Mouse (Mus musculus): ENCODE measurements around the gene Tex26. TPM values are rescaled to one million over a fixed set of nuclear protein-coding genes. Genes with fewer than 3 reads are reported as not detected.

Tex26 gene
- polyA plus RNA-seq, 1 experiment = 0.29 TPM

DNA sequence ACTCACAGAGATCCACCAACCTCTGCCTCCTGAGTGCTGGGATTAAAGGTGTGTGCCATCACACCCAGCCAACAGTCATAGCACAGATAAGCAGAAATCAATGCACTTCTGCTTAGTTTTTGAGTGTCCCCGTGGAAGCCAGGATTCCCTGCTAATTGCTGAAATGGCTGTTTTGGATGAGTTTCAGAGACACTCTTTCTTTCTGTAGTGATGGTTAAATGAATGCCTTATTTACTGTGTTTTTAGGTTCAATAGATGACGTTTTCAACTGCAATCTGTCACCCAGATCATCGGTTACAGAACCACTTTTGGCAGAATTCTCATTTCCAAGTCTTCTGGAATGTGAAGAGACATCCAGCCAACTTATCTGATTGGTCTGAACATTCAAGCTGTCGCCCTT, 9.9 kb upstream of the Tex26 start:
- Histone ChIP-seq H3K4me3 (ENCODE audit: insufficient read depth, low read length) (no peak overlapping the region), H3K4me1 (ENCODE audit: control insufficient read depth, insufficient read depth, low read length) (no peaks in the 10 kb centered on the region), H3K27ac (ENCODE audit: insufficient read depth, low read length) (no peak overlapping the region)
- no peak for TF ChIP-seq CTCF (IDR thresholded peaks at IDR 0.05; ENCODE audit: extremely low read depth, insufficient read depth, low read length)

DNA sequence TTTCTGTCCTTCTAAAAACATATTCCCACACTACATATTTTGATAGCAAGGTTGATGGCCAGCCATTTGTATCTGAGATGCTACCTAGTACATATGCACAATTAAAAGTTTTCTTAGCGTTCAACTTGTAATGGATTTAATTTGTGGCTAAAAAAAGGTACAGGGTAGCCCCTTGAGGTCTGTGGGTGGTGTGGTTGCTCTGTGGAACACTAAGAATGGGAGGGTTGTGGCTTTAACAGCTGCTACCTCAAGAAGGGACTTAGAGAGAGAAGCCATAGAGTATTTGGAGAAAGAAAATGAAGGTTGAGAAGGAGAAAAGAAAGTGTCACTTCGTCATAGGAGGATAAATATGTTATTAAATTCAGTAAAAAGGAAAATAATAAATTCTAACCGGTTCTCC, 8.5 kb upstream of the Tex26 start:
- TF ChIP-seq CTCF (IDR thresholded peaks at IDR 0.05; ENCODE audit: extremely low read depth, insufficient read depth, low read length) = no peak
- H3K4me3 ChIP-seq (ENCODE audit: insufficient read depth, low read length) = no peak overlapping the region
- no peak overlapping the region for H3K27ac ChIP-seq (ENCODE audit: insufficient read depth, low read length)
- H3K4me1 ChIP-seq (ENCODE audit: control insufficient read depth, insufficient read depth, low read length) = no peaks in the 10 kb centered on the region

DNA sequence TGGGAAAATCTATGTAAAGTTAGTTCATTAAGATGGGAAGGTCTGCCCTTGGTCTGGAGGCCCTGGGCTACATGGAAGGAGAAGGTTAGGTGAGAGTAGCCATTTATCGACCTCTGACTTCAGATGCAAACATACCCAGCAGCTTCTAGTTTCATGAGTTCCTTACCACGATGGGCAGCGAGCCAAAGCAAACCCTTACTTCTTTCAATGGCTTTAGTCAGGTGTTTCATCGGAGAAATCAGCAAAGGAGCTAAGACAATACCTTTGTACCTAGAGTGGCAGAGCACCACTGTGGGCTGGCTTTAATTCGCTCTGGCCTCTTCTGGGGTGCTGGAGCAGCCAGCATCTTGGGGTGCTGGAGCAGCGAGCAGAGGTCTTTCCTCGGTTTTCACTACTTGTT, 5.8 kb upstream of the Tex26 start:
- Histone ChIP-seq H3K4me1 (ENCODE audit: control insufficient read depth, insufficient read depth, low read length) (no peaks in the 10 kb centered on the region), H3K4me3 (ENCODE audit: insufficient read depth, low read length) (no peak overlapping the region), H3K27ac (ENCODE audit: insufficient read depth, low read length) (no peak overlapping the region)
- TF ChIP-seq POLR2A (IDR thresholded peaks at IDR 0.05; ENCODE audit: extremely low read depth, insufficient read depth, low read length) (no peak), CTCF (IDR thresholded peaks at IDR 0.05; ENCODE audit: extremely low read depth, insufficient read depth, low read length) (no peak)

DNA sequence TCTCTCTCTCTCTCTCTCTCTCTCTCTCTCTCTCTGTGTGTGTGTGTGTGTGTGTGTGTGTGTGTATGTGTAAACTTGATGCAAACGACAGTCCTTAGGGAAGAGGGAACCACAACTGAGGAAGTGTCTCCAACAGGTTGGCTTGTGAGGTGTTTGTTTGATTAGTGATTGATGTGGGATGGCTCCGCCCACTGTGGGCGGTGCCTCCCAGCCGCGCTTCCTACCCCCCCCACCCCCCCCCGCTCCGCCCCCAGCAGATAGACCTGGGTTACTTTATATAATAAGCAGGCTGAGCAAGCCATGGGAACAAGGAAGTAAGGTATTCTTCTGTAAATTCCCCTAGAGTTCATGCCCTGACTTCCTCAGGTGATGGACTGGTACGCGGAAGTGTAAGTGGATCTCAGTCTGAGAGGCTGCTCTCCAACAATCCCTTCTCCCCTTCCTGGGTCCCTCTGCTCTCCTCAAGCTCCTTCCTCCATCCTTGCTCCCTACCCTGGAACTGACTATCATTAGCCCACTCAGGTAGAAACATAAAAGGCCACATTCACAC, 5.2 kb upstream of the Tex26 start:
- TF ChIP-seq POLR2A (IDR thresholded peaks at IDR 0.05; ENCODE audit: extremely low read depth, insufficient read depth, low read length) (no peak), CTCF (IDR thresholded peaks at IDR 0.05; ENCODE audit: extremely low read depth, insufficient read depth, low read length) (no peak)
- H3K4me1 ChIP-seq (ENCODE audit: control insufficient read depth, insufficient read depth, low read length) = no peaks in the 10 kb centered on the region
- no peak overlapping the region for H3K27ac ChIP-seq (ENCODE audit: insufficient read depth, low read length)
- H3K4me3 ChIP-seq (ENCODE audit: insufficient read depth, low read length) = no peak overlapping the region

DNA sequence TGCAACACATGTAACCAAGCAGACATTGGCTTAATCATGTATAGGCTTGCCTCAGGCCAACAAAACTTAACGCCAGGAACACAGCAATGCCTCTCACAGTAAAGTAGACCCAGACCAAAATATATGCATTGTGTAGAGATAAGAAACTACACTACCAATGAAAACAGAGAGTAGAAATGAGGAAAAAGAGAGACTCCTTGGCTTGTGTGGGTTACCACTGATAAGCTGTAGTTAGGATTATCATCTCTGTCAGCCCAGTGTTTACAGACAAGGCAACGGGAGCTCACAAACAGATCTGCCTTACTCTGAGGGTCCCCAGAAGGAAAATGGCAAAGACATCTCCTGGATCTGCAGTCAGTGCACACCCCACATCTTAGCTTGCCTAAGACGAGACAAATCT, 2.9 kb upstream of the Tex26 start:
- Histone ChIP-seq H3K4me1 (ENCODE audit: control insufficient read depth, insufficient read depth, low read length) (peaks cover 3% of the 10 kb centered on the region), H3K4me3 (ENCODE audit: insufficient read depth, low read length) (no peak overlapping the region), H3K27ac (ENCODE audit: insufficient read depth, low read length) (no peak overlapping the region)
- TF ChIP-seq POLR2A (IDR thresholded peaks at IDR 0.05; ENCODE audit: extremely low read depth, insufficient read depth, low read length) = no peak
- TF ChIP-seq CTCF (IDR thresholded peaks at IDR 0.05; ENCODE audit: extremely low read depth, insufficient read depth, low read length) = no peak

DNA sequence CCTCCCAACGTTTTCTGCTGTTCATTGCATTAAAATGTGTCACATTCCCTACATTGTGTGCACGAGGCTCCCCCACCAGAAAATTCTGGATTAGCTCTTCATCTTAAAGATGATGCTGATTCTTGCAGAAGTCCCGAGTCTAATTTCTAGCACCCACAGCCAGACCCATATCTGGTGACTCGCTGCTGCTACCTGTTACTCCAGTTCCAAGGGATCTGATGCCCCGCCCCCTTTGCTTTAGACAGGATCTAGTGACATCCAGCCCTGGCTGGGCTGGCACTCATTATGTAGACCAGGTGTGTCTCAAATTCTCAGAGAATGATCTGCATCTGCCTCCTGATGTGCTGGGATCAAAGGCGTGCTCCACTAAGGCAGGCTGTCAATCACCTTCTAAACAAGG, 2.3 kb upstream of the Tex26 start:
- Histone ChIP-seq H3K4me1 (ENCODE audit: control insufficient read depth, insufficient read depth, low read length) (peaks cover 6% of the 10 kb centered on the region), H3K27ac (ENCODE audit: insufficient read depth, low read length) (no peak overlapping the region), H3K4me3 (ENCODE audit: insufficient read depth, low read length) (no peak overlapping the region)
- TF ChIP-seq POLR2A (IDR thresholded peaks at IDR 0.05; ENCODE audit: extremely low read depth, insufficient read depth, low read length) (no peak), CTCF (IDR thresholded peaks at IDR 0.05; ENCODE audit: extremely low read depth, insufficient read depth, low read length) (no peak)

DNA sequence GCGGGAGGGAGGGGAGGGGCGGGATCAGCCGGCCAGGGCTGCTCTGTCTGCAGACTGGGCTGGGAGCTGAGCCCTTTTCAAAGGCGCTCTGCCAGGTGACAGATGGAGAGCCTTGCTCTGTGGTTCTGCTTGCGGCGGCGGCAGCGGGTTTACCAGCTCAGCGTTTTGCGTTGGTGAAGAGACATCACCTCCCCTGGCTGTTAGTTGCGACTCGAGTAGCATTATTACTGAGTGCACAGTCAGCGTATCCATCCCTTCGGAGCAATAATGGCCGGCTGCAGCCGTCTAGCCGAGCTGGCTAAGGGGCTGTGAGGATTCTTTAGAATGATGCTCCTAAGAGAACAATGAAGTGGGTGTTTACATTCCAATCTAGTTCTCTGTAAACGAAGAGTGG, 717 bp downstream of the Tex26 start:
- Histone ChIP-seq H3K4me1 (ENCODE audit: control insufficient read depth, insufficient read depth, low read length) (peaks cover 6% of the 10 kb centered on the region), H3K27ac (ENCODE audit: insufficient read depth, low read length) (no peak overlapping the region), H3K4me3 (ENCODE audit: insufficient read depth, low read length) (peak overlapping the region; percentile 36)
- TF ChIP-seq CTCF (IDR thresholded peaks at IDR 0.05; ENCODE audit: extremely low read depth, insufficient read depth, low read length) (no peak), POLR2A (IDR thresholded peaks at IDR 0.05; ENCODE audit: extremely low read depth, insufficient read depth, low read length) (peak; percentile 41; the same call in 1 of the 2 replicates)

DNA sequence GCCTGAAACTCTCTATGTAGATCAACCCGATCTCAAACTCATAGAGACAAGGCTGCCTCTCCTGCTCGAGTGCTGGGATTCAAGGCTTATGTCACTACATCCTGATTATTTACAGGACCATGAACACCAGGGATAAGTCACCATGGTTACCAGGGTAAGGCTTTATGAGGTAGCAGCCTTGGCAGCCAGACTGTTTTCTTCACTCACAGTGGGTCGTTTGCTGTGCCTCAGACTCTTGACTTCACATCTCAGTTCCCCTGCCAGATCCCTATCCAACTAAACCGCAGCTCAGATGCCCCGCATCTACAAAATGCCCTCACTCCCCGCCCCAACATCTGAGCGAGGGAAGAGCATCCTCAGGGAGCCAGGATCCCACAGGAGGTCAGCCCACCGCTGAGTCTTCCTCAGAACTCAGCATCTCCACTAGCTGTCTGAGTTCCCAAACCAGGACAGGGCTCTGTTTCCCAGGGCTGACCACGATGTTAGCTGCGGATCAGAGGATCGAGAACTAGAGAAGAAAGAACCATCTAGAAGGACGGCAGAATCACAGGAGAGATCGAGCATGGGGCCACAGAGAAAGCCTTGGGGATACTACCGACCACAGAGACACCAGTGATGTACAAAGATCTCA, 2.3 kb downstream of the Tex26 start:
- H3K4me3 ChIP-seq (ENCODE audit: insufficient read depth, low read length) = no peak overlapping the region
- TF ChIP-seq POLR2A (IDR thresholded peaks at IDR 0.05; ENCODE audit: extremely low read depth, insufficient read depth, low read length) = no peak
- H3K27ac ChIP-seq (ENCODE audit: insufficient read depth, low read length) = no peak overlapping the region
- H3K4me1 ChIP-seq (ENCODE audit: control insufficient read depth, insufficient read depth, low read length) = peaks cover 6% of the 10 kb centered on the region

DNA sequence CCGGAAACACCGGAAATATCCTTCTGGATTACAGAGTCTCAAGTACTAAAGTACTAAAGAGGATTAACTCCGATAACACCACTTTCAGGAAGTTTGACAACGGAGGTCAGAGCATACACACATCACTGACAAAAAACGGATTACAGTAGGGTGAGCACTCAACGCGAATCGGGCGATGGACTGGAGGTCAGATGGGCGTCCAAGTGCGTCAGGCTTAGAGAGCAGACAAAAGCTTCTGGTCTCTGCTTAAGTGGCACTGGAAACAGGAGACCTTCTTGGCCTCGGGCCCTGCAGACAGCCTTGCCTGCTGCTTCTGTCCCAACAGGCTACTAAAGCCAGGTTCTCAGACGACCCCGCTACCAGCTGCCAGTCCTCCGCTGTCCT, 2.8 kb downstream of the Tex26 start:
- Histone ChIP-seq H3K4me3 (ENCODE audit: insufficient read depth, low read length) (no peak overlapping the region), H3K4me1 (ENCODE audit: control insufficient read depth, insufficient read depth, low read length) (peaks cover 6% of the 10 kb centered on the region), H3K27ac (ENCODE audit: insufficient read depth, low read length) (no peak overlapping the region)
- no peak for TF ChIP-seq POLR2A (IDR thresholded peaks at IDR 0.05; ENCODE audit: extremely low read depth, insufficient read depth, low read length)
- TF ChIP-seq CTCF (IDR thresholded peaks at IDR 0.05; ENCODE audit: extremely low read depth, insufficient read depth, low read length) = no peak

DNA sequence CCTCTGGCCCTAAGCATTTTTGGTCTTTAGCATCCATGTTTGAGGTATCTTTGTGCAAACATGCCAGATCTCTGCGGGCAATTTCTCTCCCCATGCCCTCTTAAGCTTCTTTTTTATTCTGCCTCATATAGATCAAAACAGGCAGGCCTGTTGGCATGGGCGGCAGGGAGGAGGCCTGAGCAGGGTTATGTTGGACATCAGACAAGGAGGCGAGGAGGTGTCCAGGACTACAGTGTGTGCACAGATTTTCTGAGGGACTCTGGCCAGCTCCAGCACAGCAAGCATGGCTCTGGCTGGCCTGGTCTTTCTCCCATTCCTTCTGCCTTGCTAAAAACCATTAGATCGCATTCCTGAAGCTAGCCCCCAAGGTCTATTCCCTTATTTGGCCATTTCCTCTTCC, 5.0 kb downstream of the Tex26 start:
- no peak overlapping the region for H3K27ac ChIP-seq (ENCODE audit: insufficient read depth, low read length)
- peaks cover 6% of the 10 kb centered on the region for H3K4me1 ChIP-seq (ENCODE audit: control insufficient read depth, insufficient read depth, low read length)
- TF ChIP-seq CTCF (IDR thresholded peaks at IDR 0.05; ENCODE audit: extremely low read depth, insufficient read depth, low read length) (no peak), POLR2A (IDR thresholded peaks at IDR 0.05; ENCODE audit: extremely low read depth, insufficient read depth, low read length) (no peak)
- H3K4me3 ChIP-seq (ENCODE audit: insufficient read depth, low read length) = no peak overlapping the region

Data from cortical plate, adult 2 months (tissue).